Mouse (Mus musculus): ENCODE measurements at regions not wholly inside any gene's neighbourhood (a gene's known extent, or its start where the extent isn't known, plus 50 kb on each side); places are given as distances from the start of the nearest gene placed in this dataset.

DNA sequence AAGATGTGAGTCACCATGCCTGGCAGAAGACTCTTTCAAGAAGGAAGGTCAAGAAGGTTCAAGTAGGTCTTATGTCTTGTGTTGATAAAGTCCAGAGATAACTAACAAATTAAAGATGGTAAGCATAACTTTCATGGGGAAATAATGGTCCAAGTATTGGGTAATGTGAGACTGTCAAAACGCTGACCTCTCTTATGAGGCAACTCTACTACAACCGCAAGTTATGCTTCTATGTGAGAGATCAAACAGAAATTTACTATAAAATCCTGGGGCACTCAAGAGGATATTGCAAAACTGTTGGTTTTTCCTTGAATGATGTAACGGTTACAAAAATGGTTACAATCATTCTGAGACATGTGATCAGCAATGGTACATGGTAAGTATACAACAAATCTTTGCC lies 192.6 kb upstream of the Kit start:
- H3K27me3 ChIP-seq (ENCODE audit: control insufficient read depth, insufficient read depth, low read length), result no peaks in the 10 kb centered on the region
- no peaks in the 10 kb centered on the region for H3K36me3 ChIP-seq (ENCODE audit: control insufficient read depth, insufficient read depth)
- H3K9ac ChIP-seq (ENCODE audit: low read length), result no peak overlapping the region
- H3K4me3 ChIP-seq (ENCODE audit: low read length), result no peak overlapping the region
- no peak overlapping the region for H3K27ac ChIP-seq (ENCODE audit: low read length)
- no peaks in the 10 kb centered on the region for H3K9me3 ChIP-seq (replicated peaks; ENCODE audit: control insufficient read depth, low read length)
- no peak overlapping the region for H3K4me2 ChIP-seq (ENCODE audit: low read depth, low read length)
- H3K4me1 ChIP-seq (ENCODE audit: control insufficient read depth, insufficient read depth, low read length), result peaks cover 15% of the 10 kb centered on the region
- 90% methylated on average over 3 of the region's 3 CpGs for WGBS
- no peak for ATAC-seq (replicated peaks; ENCODE audit: extremely low read depth, insufficient read depth, low FRiP score)

DNA sequence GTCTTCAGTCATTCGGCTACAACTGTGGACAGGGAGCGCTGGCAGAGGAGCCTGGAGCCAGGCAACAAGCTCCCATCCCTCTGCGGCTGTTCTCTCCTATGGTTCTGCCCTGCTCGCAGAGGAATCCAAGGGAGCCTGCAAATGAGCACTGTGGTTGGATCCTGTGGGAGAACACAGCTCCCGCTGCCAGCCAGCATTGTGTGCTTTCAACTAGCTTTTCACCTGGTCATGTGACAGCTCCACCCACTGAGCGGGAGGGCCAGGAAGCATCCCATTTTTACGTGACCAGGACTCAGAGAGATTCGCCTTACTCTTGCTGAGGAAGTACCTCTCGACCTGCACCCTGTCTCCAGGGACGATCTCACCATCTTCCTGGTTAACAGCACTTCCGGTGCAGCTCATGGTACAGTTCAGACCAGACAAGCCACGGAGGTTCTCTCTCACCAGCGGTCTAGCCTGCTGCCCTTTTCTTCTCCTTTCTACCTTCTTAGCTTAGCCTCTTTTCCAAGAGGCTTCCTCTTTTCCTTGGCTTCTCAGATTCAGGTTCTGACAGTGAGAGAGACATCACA lies 186.7 kb upstream of the Kit start:
- Histone ChIP-seq H3K27me3 (ENCODE audit: control insufficient read depth, insufficient read depth, low read length) (no peaks in the 10 kb centered on the region), H3K9ac (ENCODE audit: low read length) (no peak overlapping the region), H3K9me3 (replicated peaks; ENCODE audit: control insufficient read depth, low read length) (no peaks in the 10 kb centered on the region), H3K4me1 (ENCODE audit: control insufficient read depth, insufficient read depth, low read length) (no peaks in the 10 kb centered on the region), H3K27ac (ENCODE audit: low read length) (no peak overlapping the region), H3K4me3 (ENCODE audit: low read length) (no peak overlapping the region), H3K4me2 (ENCODE audit: low read depth, low read length) (peak overlapping the region; percentile 32; the same call in 1 of the 2 replicates), H3K36me3 (ENCODE audit: control insufficient read depth, insufficient read depth) (no peaks in the 10 kb centered on the region)
- ATAC-seq (replicated peaks; ENCODE audit: extremely low read depth, insufficient read depth, low FRiP score), result no peak
- 36% methylated on average over 13 of the region's 13 CpGs for WGBS

DNA sequence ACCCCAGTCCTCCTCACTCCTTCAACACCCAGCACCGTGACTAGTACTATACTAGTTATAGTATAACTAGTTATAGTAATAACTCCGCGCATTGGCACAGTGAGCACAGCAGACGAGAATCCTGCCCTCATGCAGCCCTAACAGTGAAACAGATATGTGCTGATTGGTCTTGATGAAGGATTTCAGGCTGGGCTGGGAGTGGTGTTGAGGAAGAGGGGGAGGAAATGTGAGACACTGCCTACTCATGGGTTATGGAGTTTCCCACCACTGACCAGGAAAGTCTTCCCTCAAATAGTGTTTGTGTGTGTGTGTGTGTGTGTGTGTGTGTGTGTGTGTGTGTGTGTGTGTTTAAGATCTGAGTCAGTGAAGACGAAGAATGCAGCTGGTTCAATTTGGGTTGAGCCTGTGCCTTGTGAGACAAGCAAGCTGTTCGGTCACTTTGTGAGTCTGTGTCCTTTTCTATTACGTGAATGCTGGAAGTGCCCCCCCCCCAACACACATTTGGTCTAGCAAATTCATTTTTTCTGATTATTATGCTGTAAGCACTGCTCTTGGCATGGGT lies 185.9 kb upstream of the Kit start:
- Histone ChIP-seq H3K4me2 (ENCODE audit: low read depth, low read length) (no peak overlapping the region), H3K36me3 (ENCODE audit: control insufficient read depth, insufficient read depth) (no peaks in the 10 kb centered on the region), H3K9ac (ENCODE audit: low read length) (no peak overlapping the region), H3K4me1 (ENCODE audit: control insufficient read depth, insufficient read depth, low read length) (no peaks in the 10 kb centered on the region), H3K27ac (ENCODE audit: low read length) (no peak overlapping the region), H3K9me3 (replicated peaks; ENCODE audit: control insufficient read depth, low read length) (no peaks in the 10 kb centered on the region), H3K27me3 (ENCODE audit: control insufficient read depth, insufficient read depth, low read length) (no peaks in the 10 kb centered on the region), H3K4me3 (ENCODE audit: low read length) (no peak overlapping the region)
- 76% methylated on average over 7 of the region's 7 CpGs for WGBS
- no peak for ATAC-seq (replicated peaks; ENCODE audit: extremely low read depth, insufficient read depth, low FRiP score)

DNA sequence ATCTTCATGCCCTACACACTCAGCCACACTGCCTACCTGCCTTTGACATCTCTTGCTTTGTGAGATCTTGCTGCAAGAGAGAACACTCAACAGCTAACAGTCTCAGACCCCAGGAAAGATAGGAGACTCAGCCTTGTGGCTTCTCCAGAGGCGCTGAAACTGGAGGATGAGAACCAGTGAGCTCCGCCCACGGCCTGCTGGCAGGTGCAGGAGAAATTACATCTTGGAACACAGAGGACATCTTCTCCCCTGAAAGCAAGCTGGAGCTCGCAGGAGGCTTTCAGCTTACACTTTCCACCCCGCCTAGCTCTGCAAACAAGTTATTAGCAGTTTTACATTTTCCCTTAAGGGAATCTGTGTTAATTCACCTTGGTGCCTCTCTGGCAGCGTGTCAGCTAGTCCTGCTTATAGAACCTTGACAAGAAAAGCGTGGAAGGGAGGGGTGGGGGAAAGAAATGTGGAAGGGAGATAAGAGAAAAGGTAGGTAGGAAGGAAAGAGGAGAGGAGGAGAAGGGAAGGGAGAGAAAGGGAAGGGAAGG lies 185.2 kb upstream of the Kit start:
- no peaks in the 10 kb centered on the region for H3K27me3 ChIP-seq (ENCODE audit: control insufficient read depth, insufficient read depth, low read length)
- H3K9me3 ChIP-seq (replicated peaks; ENCODE audit: control insufficient read depth, low read length), result no peaks in the 10 kb centered on the region
- no peak overlapping the region for H3K4me3 ChIP-seq (ENCODE audit: low read length)
- no peaks in the 10 kb centered on the region for H3K36me3 ChIP-seq (ENCODE audit: control insufficient read depth, insufficient read depth)
- no peak overlapping the region for H3K27ac ChIP-seq (ENCODE audit: low read length)
- no peak overlapping the region for H3K4me2 ChIP-seq (ENCODE audit: low read depth, low read length)
- ATAC-seq (replicated peaks; ENCODE audit: extremely low read depth, insufficient read depth, low FRiP score), result no peak
- H3K9ac ChIP-seq (ENCODE audit: low read length), result no peak overlapping the region
- 66% methylated on average over 7 of the region's 7 CpGs for WGBS
- no peaks in the 10 kb centered on the region for H3K4me1 ChIP-seq (ENCODE audit: control insufficient read depth, insufficient read depth, low read length)

DNA sequence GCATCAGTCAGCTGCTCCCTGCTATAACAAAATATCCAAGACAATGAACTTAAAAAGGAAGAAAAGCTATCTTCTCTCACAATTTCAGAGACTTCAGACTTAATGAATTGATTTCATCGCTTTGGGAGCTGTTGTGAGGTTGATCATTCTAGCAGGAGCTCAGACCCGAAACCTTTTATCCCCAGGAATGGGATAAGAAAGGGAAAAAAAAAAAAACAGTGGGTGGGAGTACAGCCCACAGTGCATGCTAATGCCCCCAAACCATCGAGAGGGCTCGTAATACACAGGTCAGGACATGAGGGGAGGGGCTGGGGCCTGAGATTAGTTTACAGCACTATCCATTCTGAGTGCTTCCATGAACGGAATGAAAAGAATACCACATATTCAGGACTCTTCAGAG lies 175.9 kb upstream of the Kit start:
- H3K27ac ChIP-seq (ENCODE audit: low read length), result no peak overlapping the region
- ATAC-seq (replicated peaks; ENCODE audit: extremely low read depth, insufficient read depth, low FRiP score), result no peak
- no peak overlapping the region for H3K9ac ChIP-seq (ENCODE audit: low read length)
- no peaks in the 10 kb centered on the region for H3K27me3 ChIP-seq (ENCODE audit: control insufficient read depth, insufficient read depth, low read length)
- H3K4me3 ChIP-seq (ENCODE audit: low read length), result no peak overlapping the region
- H3K9me3 ChIP-seq (replicated peaks; ENCODE audit: control insufficient read depth, low read length), result no peaks in the 10 kb centered on the region
- no peaks in the 10 kb centered on the region for H3K4me1 ChIP-seq (ENCODE audit: control insufficient read depth, insufficient read depth, low read length)
- H3K4me2 ChIP-seq (ENCODE audit: low read depth, low read length), result no peak overlapping the region
- H3K36me3 ChIP-seq (ENCODE audit: control insufficient read depth, insufficient read depth), result no peaks in the 10 kb centered on the region
- WGBS, result 85% methylated on average over 5 of the region's 5 CpGs

DNA sequence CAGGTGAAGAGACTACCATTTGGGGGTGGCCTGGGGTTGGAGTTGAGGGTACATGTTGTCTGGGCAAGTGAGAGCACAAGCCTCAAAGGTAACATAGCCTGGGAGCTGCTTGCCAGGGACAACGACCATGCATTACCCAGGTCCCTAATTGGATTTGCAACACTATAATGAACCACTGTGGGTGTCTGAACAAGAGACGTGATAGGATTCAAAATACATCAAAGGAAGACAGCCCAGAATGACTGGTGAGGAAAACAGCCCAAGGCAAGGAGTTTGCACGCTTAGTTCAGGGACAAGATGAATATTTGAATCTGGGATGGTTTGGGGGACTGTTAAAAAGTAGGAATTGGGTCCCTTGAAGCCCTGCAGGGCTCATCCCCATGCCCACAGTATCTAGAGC lies 173.0 kb upstream of the Kit start:
- Histone ChIP-seq H3K27ac (ENCODE audit: low read length) (no peak overlapping the region), H3K4me2 (ENCODE audit: low read depth, low read length) (no peak overlapping the region), H3K4me3 (ENCODE audit: low read length) (no peak overlapping the region), H3K27me3 (ENCODE audit: control insufficient read depth, insufficient read depth, low read length) (no peaks in the 10 kb centered on the region), H3K9ac (ENCODE audit: low read length) (no peak overlapping the region), H3K9me3 (replicated peaks; ENCODE audit: control insufficient read depth, low read length) (no peaks in the 10 kb centered on the region), H3K4me1 (ENCODE audit: control insufficient read depth, insufficient read depth, low read length) (no peaks in the 10 kb centered on the region), H3K36me3 (ENCODE audit: control insufficient read depth, insufficient read depth) (no peaks in the 10 kb centered on the region)
- ATAC-seq (replicated peaks; ENCODE audit: extremely low read depth, insufficient read depth, low FRiP score), result no peak
- WGBS, result 71% methylated on average over 3 of the region's 3 CpGs

DNA sequence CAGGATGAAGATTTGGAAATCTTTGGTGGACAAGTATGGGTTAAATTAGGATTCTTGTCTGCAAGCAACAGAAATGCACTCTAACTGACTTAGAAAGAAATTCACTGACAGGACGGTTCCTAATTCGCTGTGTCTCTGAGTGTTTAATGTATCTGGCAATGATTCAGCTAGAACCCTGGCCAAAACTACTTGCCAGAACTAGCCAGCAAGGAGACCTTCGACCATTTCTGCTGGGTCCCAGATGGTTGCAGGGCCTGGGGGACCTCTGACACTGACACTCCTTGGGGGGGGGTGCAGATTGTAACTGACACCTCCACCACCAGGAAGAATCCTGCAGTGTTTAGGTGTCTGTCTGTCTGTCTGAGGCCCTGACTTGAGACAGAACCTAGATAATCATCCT lies 172.1 kb upstream of the Kit start:
- H3K4me3 ChIP-seq (ENCODE audit: low read length), result no peak overlapping the region
- no peaks in the 10 kb centered on the region for H3K9me3 ChIP-seq (replicated peaks; ENCODE audit: control insufficient read depth, low read length)
- no peaks in the 10 kb centered on the region for H3K4me1 ChIP-seq (ENCODE audit: control insufficient read depth, insufficient read depth, low read length)
- H3K27me3 ChIP-seq (ENCODE audit: control insufficient read depth, insufficient read depth, low read length), result no peaks in the 10 kb centered on the region
- H3K36me3 ChIP-seq (ENCODE audit: control insufficient read depth, insufficient read depth), result no peaks in the 10 kb centered on the region
- no peak overlapping the region for H3K27ac ChIP-seq (ENCODE audit: low read length)
- H3K4me2 ChIP-seq (ENCODE audit: low read depth, low read length), result no peak overlapping the region
- 47% methylated on average over 3 of the region's 3 CpGs for WGBS
- no peak for ATAC-seq (replicated peaks; ENCODE audit: extremely low read depth, insufficient read depth, low FRiP score)
- H3K9ac ChIP-seq (ENCODE audit: low read length), result no peak overlapping the region

DNA sequence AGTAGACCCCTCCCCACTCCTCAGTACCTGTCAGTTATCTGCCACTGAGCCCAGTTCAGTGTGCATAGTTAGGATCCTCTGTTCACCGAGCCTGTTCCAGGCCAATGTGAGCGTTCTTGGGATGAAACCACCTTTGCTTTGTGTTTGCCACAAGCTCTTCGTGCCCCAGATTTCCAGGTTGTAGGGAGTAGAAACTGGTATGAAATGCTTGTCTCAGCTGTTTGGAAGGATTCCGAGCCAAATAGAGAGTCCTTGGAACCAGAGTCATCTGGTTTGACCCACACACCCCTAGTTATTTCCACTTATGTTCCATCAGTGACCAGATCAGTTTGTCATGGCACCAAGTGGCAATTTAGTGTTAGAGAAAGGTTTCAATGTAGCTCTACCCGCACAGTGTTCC lies 171.2 kb upstream of the Kit start:
- no peak overlapping the region for H3K27ac ChIP-seq (ENCODE audit: low read length)
- H3K4me1 ChIP-seq (ENCODE audit: control insufficient read depth, insufficient read depth, low read length), result no peaks in the 10 kb centered on the region
- ATAC-seq (replicated peaks; ENCODE audit: extremely low read depth, insufficient read depth, low FRiP score), result no peak
- no peak overlapping the region for H3K4me2 ChIP-seq (ENCODE audit: low read depth, low read length)
- H3K9ac ChIP-seq (ENCODE audit: low read length), result no peak overlapping the region
- 78% methylated on average over 5 of the region's 5 CpGs for WGBS
- H3K4me3 ChIP-seq (ENCODE audit: low read length), result no peak overlapping the region
- no peaks in the 10 kb centered on the region for H3K27me3 ChIP-seq (ENCODE audit: control insufficient read depth, insufficient read depth, low read length)
- no peaks in the 10 kb centered on the region for H3K36me3 ChIP-seq (ENCODE audit: control insufficient read depth, insufficient read depth)
- no peaks in the 10 kb centered on the region for H3K9me3 ChIP-seq (replicated peaks; ENCODE audit: control insufficient read depth, low read length)

DNA sequence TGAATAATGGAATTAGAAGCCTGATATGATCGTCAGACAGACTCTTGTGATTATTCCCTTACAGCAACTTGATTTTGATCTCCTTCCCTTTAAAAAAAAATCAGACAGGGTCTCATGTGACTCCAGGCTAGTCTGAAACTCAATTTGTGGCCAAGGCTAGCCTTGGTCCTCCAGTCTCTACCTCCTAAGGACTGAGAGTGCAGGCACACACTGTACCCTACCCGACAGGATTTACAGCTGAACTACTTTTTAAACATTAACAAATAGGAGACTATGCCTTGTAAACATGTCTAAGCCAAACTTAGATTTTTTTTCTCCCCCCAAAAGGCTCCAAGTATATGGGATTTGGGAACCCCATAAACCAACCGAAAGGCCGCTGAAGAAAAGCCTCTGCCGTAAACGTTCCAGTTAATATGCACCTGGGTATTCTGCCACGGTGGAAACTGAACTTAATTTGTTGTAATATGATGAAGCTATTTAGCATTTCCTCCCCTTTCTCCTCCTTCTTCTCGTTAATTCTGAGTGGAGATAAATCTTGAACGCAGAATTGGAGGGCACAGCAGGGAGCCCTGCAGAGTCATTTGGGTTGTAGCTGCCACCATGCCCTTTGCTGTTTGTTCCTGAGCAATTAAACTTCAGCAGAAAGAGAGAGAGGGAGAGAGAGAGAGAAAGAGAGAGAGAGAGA lies 170.0 kb upstream of the Kit start:
- Histone ChIP-seq H3K4me2 (ENCODE audit: low read depth, low read length) (no peak overlapping the region), H3K4me1 (ENCODE audit: control insufficient read depth, insufficient read depth, low read length) (no peaks in the 10 kb centered on the region), H3K36me3 (ENCODE audit: control insufficient read depth, insufficient read depth) (no peaks in the 10 kb centered on the region), H3K4me3 (ENCODE audit: low read length) (no peak overlapping the region), H3K9me3 (replicated peaks; ENCODE audit: control insufficient read depth, low read length) (no peaks in the 10 kb centered on the region), H3K9ac (ENCODE audit: low read length) (no peak overlapping the region), H3K27ac (ENCODE audit: low read length) (no peak overlapping the region), H3K27me3 (ENCODE audit: control insufficient read depth, insufficient read depth, low read length) (no peaks in the 10 kb centered on the region)
- WGBS, result 69% methylated on average over 9 of the region's 9 CpGs
- ATAC-seq (replicated peaks; ENCODE audit: extremely low read depth, insufficient read depth, low FRiP score), result no peak
